Mouse (Mus musculus) midbrain, embryonic 14.5 days (tissue): Measurements from ENCODE around the gene Dis3l2. TPM values are rescaled to one million over a fixed set of nuclear protein-coding genes. Genes with fewer than 3 reads are reported as not detected.

ENCODE experiments used
- ATAC-seq: fragments of 200-750 bp; cut with Nextera tagmentation; 2 replicates; pipeline ENCODE4 v1.8.0; 2017; ENCODE audit warnings: moderate number of reproducible peaks, moderate library complexity; ENCODE audit not compliant: low FRiP score, low TSS enrichment
- DNase-seq: peaks from one replicate; pipeline ENCODE4 v3.0.0-alpha.2; 2015
- H3K27ac ChIP-seq: fragments of 300-500 bp; sonication (generic); replicated peaks from 2 replicates; pipeline ENCODE4 v1.5.1; 2014; ENCODE audit warnings: mild to moderate bottlenecking, low read depth, low read length, moderate library complexity
- H3K27me3 ChIP-seq: fragments of 300-500 bp; sonication (generic); 2 replicates; pipeline ENCODE4 v1.6.1; 2014; ENCODE audit warnings: low read length, control low read depth, mixed read lengths; ENCODE audit not compliant: control insufficient read depth, insufficient read depth
- H3K36me3 ChIP-seq: fragments of 300-500 bp; sonication (generic); 2 replicates; pipeline ENCODE4 v1.6.1; 2014; ENCODE audit warnings: low read length, control low read depth; ENCODE audit not compliant: control insufficient read depth, insufficient read depth
- H3K4me1 ChIP-seq: fragments of 300-500 bp; sonication (generic); 2 replicates; pipeline ENCODE4 v1.6.1; 2014; ENCODE audit warnings: mild to moderate bottlenecking, antibody characterized with exemption, low read length, control low read depth; ENCODE audit not compliant: control insufficient read depth, insufficient read depth
- H3K4me2 ChIP-seq: fragments of 300-500 bp; sonication (generic); 2 replicates; pipeline ENCODE4 v1.6.1; 2014; ENCODE audit warnings: mild to moderate bottlenecking, low read length, moderate library complexity
- H3K4me3 ChIP-seq: fragments of 300-500 bp; sonication (generic); replicated peaks from 2 replicates; pipeline ENCODE4 v1.5.1; 2014; ENCODE audit warnings: low read depth, low read length
- H3K9ac ChIP-seq: fragments of 300-500 bp; sonication (generic); replicated peaks from 2 replicates; pipeline ENCODE4 v1.6.1; 2014; ENCODE audit warnings: mild to moderate bottlenecking, low read length, moderate library complexity
- H3K9me3 ChIP-seq: fragments of 300-500 bp; sonication (generic); 2 replicates; pipeline ENCODE4 v1.6.1; 2016; ENCODE audit warnings: low read length, control low read depth, mixed read lengths; ENCODE audit not compliant: control insufficient read depth
- WGBS: fragments of 180-500 bp; shearing (Covaris S2); extraction: QIAGEN DNeasy Blood & Tissue Kit; methylation state at CpG from one replicate; pipeline ENCODE4 v1.1.7; 2014; 5-methylcytosine and 5-hydroxymethylcytosine counted together
- polyA plus RNA-seq: library from polyadenylated mRNA; unstranded; fragments of >200 nt; fragmentation: Nextera tagmentation; extraction: Ambion mirVana; gene quantifications from 2 replicates; pipeline ENCODE4 v1.2.1, GENCODE M21; 2014

The Dis3l2 gene
- polyA plus RNA-seq, 1 experiment from 2014 or later = 39.9 TPM

DNA sequence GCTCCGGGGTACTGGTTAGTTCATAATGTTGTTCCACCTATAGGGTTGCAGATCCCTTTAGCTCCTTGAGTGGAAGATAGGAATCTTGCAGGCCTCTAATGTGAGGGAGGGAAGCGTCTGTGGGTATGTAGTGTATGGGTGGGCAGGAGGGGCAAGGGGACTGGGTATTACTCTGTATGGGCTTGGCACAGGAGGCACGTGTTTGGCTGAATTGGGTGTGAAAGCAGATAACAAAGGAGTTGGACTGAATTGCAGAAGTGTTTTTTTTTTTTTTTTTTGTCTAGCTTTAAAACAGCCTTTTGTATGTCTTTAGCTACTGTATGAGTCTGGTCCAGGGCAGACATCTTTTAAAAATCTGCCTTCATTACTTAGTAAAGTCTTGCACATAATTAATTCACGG, 5.9 kb downstream of the Dis3l2 start:
- no peak overlapping the region for H3K4me2 ChIP-seq
- no peak overlapping the region for H3K9ac ChIP-seq
- no peaks in the 10 kb centered on the region for H3K27me3 ChIP-seq
- no peaks in the 10 kb centered on the region for H3K36me3 ChIP-seq
- no peak for DNase-seq
- 77% methylated on average over 4 of the region's 4 CpGs for WGBS
- ATAC-seq = no peak
- no peak overlapping the region for H3K4me3 ChIP-seq
- no peaks in the 10 kb centered on the region for H3K9me3 ChIP-seq
- no peak overlapping the region for H3K27ac ChIP-seq
- H3K4me1 ChIP-seq = peaks cover 5% of the 10 kb centered on the region

DNA sequence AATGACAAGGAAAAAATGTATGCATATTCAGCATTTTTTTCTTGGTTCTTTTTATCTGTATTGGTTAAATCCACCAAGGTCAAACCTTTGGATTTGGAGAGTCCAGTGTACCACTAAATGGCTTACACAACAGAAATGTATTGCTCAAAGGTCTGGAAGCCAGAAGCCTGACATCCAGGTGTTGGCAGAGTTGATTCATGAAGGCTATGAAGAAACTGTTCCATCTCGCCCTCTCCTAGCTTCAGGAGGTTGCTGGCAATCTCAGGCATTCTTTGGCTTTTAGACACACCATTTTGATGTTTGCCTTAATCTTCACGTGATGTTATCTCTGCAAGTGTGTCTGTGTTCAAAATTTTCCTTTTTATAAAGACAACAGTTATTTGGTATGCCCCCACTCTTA, 8.4 kb downstream of the Dis3l2 start:
- H3K4me3 ChIP-seq = no peak overlapping the region
- no peak overlapping the region for H3K4me2 ChIP-seq
- no peak overlapping the region for H3K9ac ChIP-seq
- H3K27ac ChIP-seq = no peak overlapping the region
- DNase-seq (no peak), ATAC-seq (no peak)
- H3K36me3 ChIP-seq = no peaks in the 10 kb centered on the region
- no peaks in the 10 kb centered on the region for H3K4me1 ChIP-seq
- no peaks in the 10 kb centered on the region for H3K27me3 ChIP-seq
- H3K9me3 ChIP-seq = no peaks in the 10 kb centered on the region
- 91% methylated on average over 2 of the region's 2 CpGs for WGBS

DNA sequence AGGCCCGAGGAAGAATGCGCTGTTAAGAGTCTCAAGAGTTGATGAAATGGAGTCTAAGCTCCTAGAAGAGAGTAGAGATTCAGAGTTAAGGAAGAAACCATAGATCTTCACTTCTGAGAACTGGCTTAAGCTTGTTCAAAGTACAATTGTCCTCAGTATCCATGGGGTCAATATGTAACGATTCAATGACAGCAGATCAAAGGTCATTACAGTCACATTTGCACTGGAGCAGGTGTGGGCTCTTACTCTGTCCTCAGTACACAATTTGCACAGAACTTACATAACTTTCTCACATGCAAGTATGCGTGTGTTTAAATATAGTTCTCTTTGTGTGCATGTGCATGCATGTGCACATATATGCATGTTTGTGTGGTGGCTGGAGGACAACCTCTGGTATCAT, 9.4 kb downstream of the Dis3l2 start:
- Histone ChIP-seq H3K9me3 (no peaks in the 10 kb centered on the region), H3K4me3 (no peak overlapping the region), H3K27me3 (no peaks in the 10 kb centered on the region), H3K4me1 (no peaks in the 10 kb centered on the region), H3K4me2 (no peak overlapping the region), H3K27ac (no peak overlapping the region), H3K9ac (no peak overlapping the region), H3K36me3 (no peaks in the 10 kb centered on the region)
- no peak for ATAC-seq
- WGBS = 94% methylated on average over 4 of the region's 4 CpGs
- DNase-seq = no peak

DNA sequence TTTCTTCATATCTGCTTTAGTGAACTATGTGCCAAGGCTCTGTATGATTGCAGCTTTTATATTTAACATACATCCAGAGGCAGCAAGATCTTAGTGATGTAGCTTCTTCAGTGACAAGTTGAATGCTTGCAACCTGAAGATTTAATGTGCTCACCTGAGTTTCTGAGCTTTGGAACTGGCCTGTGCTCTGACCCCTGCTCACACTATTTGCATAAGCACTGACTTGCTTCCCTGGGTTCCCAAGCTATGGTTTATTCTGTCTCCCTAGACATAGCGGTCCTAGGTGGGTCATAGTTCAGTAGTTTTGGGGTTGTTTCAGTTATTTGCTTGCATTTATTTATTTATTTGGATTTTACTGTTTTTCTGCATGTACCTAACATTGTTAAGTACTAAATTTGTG, 14.6 kb downstream of the Dis3l2 start:
- Histone ChIP-seq H3K36me3 (no peaks in the 10 kb centered on the region), H3K4me2 (no peak overlapping the region), H3K27me3 (no peaks in the 10 kb centered on the region), H3K4me1 (no peaks in the 10 kb centered on the region), H3K9ac (no peak overlapping the region), H3K9me3 (no peaks in the 10 kb centered on the region), H3K27ac (no peak overlapping the region), H3K4me3 (no peak overlapping the region)
- 93% methylated on average over 1 of the region's 1 CpGs for WGBS
- DNase-seq (no peak), ATAC-seq (no peak)

DNA sequence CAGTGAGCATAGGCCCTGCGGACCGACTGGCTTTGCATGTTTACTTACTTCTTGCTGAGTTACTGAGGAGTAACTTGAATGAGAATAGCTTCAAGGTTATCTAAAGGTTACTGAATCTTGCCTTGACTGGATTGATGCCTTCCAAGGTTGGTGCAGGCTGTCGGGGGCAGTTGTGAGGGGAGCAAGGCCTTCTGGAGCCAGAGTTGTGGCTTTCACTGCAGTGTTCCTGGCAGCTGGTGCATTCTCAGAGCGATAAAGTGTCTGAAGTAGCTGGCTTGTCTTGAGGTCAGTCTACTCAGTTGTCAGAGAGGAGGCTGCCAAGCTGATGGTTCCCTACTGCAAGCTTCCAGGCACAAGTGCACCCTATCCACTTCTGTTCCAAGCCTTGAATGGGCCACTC, 15.8 kb downstream of the Dis3l2 start:
- no peak for DNase-seq
- Histone ChIP-seq H3K27me3 (no peaks in the 10 kb centered on the region), H3K4me3 (no peak overlapping the region), H3K36me3 (no peaks in the 10 kb centered on the region), H3K4me2 (no peak overlapping the region), H3K9me3 (no peaks in the 10 kb centered on the region), H3K27ac (no peak overlapping the region), H3K4me1 (no peaks in the 10 kb centered on the region), H3K9ac (no peak overlapping the region)
- WGBS = 89% methylated on average over 4 of the region's 4 CpGs
- no peak for ATAC-seq

DNA sequence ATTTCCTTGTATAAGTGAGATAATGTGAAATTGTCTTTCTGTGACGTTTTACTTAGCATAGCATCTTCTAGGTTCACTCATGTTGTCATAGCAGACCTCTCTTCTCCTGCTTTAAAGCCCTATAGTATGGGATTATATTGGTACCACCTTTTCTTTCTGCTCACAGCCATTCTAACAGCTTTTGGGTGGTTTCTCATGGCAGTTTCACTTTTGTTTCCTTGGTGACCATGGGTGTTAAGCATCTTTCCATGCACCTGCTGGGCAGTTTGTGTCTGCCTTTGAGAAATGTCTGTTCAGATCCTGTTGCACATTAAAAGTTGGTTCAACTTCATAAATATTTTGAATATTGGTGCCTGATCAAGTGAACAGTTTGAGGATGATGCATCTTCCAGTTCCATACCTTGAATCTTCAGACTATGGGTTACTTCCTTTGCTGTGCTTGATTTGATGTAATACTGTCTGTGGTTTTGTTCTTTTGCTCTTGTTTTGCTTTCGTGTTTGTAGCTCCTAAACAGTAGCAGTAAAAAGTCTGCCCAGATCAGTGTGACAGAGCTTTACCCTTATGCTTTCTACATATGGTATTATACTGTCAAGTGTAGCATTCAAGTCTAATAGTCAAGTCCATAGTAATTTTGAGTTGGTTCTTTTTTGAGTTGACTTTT, 29.7 kb downstream of the Dis3l2 start:
- WGBS = 88% methylated on average over 2 of the region's 2 CpGs
- H3K27me3 ChIP-seq = no peaks in the 10 kb centered on the region
- DNase-seq (no peak), ATAC-seq (no peak)
- no peak overlapping the region for H3K27ac ChIP-seq
- no peaks in the 10 kb centered on the region for H3K36me3 ChIP-seq
- no peaks in the 10 kb centered on the region for H3K9me3 ChIP-seq
- no peak overlapping the region for H3K4me2 ChIP-seq
- no peaks in the 10 kb centered on the region for H3K4me1 ChIP-seq
- H3K9ac ChIP-seq = no peak overlapping the region
- no peak overlapping the region for H3K4me3 ChIP-seq

DNA sequence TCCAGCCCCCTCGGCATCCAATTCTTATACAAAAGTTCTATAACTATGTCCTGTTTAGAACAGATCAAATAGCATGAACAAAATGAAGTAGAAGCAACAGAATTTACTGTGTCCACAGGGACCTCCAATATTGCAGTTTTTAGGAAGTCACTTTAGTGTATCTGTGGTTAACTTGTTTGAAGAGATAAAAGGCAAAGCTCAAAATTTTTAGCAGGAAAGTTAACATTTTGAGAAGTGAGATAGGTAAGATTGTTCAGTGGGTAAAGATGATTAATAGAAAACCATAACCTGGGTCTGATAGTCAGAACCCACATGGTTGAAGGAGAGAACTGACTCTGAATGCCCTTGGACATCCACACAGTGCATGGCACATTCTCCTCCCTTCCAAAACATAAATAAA, 32.8 kb downstream of the Dis3l2 start:
- no peak overlapping the region for H3K4me3 ChIP-seq
- H3K36me3 ChIP-seq = no peaks in the 10 kb centered on the region
- no peak overlapping the region for H3K9ac ChIP-seq
- ATAC-seq (no peak), DNase-seq (no peak)
- H3K27me3 ChIP-seq = no peaks in the 10 kb centered on the region
- no peak overlapping the region for H3K27ac ChIP-seq
- H3K4me1 ChIP-seq = no peaks in the 10 kb centered on the region
- no peak overlapping the region for H3K4me2 ChIP-seq
- no peaks in the 10 kb centered on the region for H3K9me3 ChIP-seq
- WGBS = 91% methylated on average over 1 of the region's 1 CpGs

DNA sequence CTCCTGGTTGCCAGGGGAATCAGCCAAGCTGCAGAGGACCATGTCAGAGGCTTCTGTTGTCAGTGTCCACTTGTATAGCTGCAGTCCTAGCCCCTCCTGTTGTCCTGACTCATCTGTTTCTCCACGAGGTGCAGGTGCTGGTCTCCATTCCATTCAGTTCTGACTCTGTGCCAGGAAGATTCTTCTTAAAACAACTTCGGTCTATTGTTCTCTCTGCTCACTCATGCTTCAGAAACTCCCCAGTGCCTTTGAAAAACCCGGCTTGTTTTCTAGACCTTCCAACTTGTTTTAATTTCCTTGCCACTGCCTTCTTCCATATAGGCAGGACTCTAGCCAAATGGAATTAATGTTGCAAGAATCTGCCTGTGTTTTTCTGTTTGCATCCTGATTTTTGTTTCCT, 39.3 kb downstream of the Dis3l2 start:
- Histone ChIP-seq H3K4me1 (no peaks in the 10 kb centered on the region), H3K4me3 (no peak overlapping the region), H3K4me2 (no peak overlapping the region), H3K27me3 (no peaks in the 10 kb centered on the region), H3K9me3 (no peaks in the 10 kb centered on the region), H3K36me3 (peaks cover 19% of the 10 kb centered on the region), H3K9ac (no peak overlapping the region), H3K27ac (no peak overlapping the region)
- DNase-seq (no peak), ATAC-seq (no peak)
- 28% methylated on average over 3 of the region's 3 CpGs for WGBS

DNA sequence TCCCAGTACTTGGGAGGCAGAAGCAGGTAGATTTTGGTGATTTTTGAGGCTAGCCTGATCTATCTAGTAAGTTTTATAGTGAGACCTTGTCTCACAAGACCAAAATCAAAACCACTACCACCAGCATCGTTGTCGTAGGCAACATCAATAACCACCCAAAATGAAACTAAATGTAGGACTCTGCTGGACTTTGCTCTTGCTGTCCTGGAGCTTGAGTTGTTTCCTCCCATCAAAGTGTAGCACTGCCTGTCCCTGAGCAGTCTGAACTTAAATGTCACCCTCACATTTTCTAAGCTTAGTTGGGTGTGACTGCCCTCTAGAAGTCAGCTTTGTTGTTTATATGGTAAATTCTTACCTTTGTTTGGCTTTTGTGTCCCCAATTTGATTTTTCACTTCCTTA, 43.4 kb downstream of the Dis3l2 start:
- 98% methylated on average over 2 of the region's 2 CpGs for WGBS
- ATAC-seq = no peak
- Histone ChIP-seq H3K9ac (no peak overlapping the region), H3K4me1 (no peaks in the 10 kb centered on the region), H3K36me3 (peaks cover 40% of the 10 kb centered on the region), H3K9me3 (peaks cover 5% of the 10 kb centered on the region; the same call in 1 of the 2 replicates), H3K27ac (no peak overlapping the region), H3K4me3 (no peak overlapping the region), H3K4me2 (no peak overlapping the region), H3K27me3 (no peaks in the 10 kb centered on the region)
- DNase-seq = no peak
